Mouse (Mus musculus) spleen, adult 2 months (tissue): Measurements from ENCODE around the gene Klf15.

Experiments used
- CTCF ChIP-seq: fragments of 200-500 bp; IDR thresholded peaks from 2 replicates; pipeline ENCODE4 v1.5.1; 2011; ENCODE audit warnings: mild to moderate bottlenecking, inconsistent platforms; ENCODE audit not compliant: insufficient read depth, insufficient read length, insufficient replicate concordance; ENCODE audit errors: extremely low read depth
- POLR2A ChIP-seq: fragments of 200-500 bp; IDR thresholded peaks from 2 replicates; pipeline ENCODE4 v1.6.1; 2011; ENCODE audit warnings: low read depth, low read length, inconsistent platforms

DNA sequence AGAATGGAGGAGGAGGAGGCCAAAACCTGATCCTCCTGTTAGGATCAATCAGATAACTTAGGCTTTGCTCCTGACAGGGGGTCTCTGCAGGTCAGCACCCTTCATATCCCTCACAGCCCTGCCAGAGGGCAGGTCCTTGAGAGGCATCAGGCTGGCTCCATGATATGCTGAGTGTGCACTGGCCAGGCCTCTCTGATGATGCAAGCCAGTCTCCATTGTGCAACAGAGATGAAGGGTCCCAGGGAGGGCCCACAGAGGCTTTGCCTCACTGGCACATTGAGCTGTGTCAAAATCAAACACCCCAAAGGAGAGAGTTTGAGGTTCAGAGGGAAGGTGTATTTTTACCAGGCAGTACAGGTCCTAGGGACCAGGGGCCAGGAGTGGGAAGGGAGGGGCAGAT is 52.0 kb downstream of the Klf15 start:
- TF ChIP-seq CTCF (no peak), POLR2A (no peak)
